Mouse (Mus musculus) right cerebral cortex, postnatal 4 days (tissue): ENCODE results near the gene Aipl1.
A peak's percentile ranks its signal among the peaks of the same experiment; 100 is the strongest.

ENCODE experiments used
- DNase-seq: peaks from one replicate; pipeline ENCODE4 v3.0.0-alpha.2; 2022

The Aipl1 gene

DNA sequence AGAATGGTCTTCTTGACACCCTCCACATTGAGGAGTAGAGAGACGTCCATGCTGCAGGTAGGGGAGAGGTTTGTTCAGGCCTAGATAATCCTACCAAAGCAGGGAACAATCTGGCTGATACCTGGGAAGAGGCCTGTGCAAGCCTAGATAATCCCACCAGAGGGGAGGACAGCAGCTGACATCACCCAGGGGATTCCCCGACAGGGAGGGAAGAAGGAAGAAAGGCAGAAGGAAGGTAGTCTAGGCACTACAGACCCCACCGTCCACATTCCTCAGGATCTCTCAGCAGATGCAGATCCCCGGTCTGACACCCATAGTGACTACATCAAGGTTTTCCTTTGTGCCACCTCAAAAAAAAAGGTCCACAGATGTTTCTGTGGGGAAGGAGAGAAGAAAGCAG is at the start of gene Aipl1:
Gene Aipl1, minus strand, starts transcription at position 101 of the 400 bp plus-strand sequence.
- no peak for DNase-seq

- peak; percentile 50 for DNase-seq
These were observed 49.1 kb upstream of the Aipl1 start for GRCm38 (mm10) chr11:72086251-72087046.

- no peak for DNase-seq
These were observed 47.0 kb upstream of the Aipl1 start for GRCm38 (mm10) chr11:72084337-72084736.

- DNase-seq, result no peak
These were observed 45.3 kb upstream of the Aipl1 start for GRCm38 (mm10) chr11:72082601-72083000.

GRCm38 (mm10) chr11:72080461-72080860 is 43.2 kb upstream of the Aipl1 start:
- no peak for DNase-seq

DNA sequence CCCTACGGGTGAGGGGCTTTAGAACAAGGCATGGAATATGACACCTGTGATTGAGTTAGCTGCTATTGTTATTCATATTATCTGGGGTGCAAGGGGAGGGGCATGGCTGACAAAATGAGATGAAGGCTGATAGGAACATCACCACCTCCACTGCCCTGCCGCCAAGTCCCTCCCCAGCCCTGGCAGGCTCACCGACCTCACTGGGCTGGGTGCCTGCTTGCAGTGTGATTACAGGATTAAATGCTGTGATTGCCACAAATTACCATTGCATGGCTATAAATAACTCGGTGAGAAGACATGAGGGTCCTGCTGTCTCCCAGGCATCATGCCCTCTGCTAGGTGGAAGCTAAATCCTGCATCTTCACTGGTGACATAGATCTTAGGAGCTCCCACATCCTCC is 41.3 kb upstream of the Aipl1 start:
- no peak for DNase-seq

- no peak for DNase-seq
These were observed 40.7 kb upstream of the Aipl1 start for GRCm38 (mm10) chr11:72078056-72078455.

GRCm38 (mm10) chr11:72074230-72074629 is 36.9 kb upstream of the Aipl1 start:
- no peak for DNase-seq

DNA sequence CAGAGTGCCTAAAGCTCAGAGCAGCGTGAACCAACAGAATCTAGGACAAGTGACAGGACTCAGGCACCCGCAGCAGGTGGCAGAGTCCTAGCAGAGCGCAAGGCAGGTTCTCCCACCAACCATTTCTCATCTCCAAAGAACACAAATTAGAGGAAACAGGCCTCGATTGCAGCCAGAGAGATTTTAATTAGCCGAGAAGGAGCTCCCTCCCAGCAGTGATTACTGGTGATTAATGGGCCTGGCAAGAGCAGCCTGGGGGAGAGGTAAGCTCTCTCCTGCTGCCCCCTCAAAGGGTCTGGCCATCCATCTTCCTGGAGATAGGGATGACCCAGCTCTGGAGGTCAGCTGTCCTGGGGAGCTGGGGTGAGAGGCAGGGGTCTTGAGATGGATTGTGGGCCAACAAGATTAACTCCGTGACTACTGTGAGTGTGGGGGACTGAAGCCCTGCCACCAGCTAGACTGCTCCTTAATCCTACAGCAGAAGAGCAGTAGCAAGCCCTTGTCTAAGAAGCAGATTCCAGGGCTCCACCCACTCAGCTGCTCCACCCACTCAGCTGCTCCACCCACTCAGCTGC is 35.1 kb upstream of the Aipl1 start:
- DNase-seq, result no peak

DNA sequence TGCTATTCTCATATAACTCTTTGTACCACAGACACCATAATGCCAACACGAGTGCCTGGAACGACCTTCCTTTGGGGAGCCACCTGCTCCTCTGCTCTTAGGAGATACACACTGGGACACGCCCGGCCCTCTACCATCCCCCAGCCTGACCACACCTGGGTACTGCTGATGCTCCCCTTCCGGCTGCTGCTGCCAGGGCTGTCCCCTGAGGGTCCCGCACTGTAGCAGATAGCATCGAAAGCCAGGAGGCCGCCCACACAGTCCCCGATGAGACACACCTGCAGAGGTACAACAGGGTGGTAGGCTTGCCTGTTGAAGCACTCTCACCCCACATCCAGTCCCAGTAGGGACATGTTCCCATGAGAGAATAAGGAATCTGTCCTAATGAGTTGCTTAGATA is 33.4 kb upstream of the Aipl1 start:
- DNase-seq, result no peak

- no peak for DNase-seq
These were observed 30.7 kb upstream of the Aipl1 start for GRCm38 (mm10) chr11:72068026-72068425.

DNA sequence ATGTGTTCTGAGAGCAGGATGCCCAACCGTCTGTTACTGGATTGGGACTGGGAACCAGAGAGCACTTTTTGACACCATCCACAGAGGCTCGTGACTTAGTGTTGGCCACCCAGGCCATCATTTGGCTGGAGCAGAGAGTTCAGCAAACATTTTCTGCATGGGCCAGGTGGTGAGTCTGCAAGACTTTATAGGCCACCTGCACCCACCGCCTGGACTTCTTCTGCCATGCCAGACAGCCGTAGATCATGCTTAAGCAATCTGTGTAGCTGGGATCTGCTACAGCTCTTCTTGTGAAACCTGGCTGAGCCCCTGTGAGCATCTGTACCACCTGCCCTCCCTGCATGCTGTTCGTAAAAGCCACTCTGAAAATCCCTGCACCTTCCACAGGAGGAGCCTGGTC is 30.0 kb upstream of the Aipl1 start:
- no peak for DNase-seq

GRCm38 (mm10) chr11:72066330-72066729 is 29.0 kb upstream of the Aipl1 start:
- no peak for DNase-seq

DNA sequence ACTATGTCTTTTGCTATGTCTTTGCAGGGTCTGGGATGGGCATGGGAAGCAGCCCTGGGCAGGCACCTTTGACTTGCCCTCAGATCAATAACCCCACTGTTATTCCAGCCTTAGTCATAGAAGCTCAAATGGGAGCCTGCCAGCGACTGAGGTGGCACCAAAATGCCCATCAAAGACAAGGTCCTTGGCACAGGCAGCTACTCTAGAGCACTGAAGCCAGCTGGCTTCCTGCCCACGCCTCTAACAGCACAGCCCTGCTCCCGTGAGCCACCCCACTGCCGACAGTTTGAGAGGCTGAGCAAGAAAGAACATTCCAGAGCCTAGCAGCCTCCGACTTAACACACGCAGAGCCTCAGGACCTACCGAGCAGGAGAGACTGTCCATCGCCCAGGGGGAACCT is 27.8 kb upstream of the Aipl1 start:
- peak; percentile 52 for DNase-seq

DNA sequence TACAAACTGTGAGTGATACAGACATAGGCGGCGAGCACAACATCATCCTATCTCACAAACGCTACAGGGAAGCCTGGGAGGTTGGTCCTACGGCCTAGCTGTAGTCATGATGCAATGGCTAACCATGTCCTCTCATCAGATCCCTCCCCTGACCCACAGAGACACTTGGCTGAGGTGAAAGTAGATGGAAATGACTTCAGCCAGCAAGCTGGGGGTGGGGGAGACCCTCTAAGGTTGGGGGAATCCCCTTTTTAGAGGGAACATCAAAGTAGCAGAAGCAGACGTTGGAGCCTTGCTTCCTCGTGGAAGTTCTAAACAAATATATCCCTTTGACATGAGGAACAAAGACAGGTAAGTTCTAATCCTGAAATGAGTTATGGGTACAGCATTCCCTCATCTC is 27.1 kb upstream of the Aipl1 start:
- no peak for DNase-seq

DNA sequence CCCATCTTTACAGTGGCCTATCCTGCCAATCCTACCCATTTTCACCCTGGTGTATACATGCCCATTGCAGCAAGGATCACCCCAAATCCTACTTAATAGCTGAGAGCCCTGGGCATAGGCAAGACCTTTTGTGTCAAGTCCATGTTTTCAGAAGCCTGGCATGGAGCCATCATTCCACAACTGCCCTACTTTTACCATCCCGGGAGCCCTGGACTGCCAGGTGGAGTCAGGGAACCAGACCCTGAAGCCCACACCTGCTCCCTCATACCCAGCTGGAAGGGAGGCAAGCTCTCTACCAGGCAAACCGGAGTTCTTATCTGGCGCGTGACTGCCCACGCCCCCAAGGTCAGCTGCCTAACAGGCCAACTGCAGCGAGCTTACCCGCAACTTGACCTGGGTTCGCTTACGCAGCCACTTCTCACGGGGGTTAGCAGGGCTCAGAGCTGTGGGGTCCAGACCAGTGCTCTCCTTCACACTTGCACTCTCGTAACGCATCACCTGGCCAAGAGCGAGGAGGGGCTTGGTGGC is 23.8 kb upstream of the Aipl1 start:
- no peak for DNase-seq

DNA sequence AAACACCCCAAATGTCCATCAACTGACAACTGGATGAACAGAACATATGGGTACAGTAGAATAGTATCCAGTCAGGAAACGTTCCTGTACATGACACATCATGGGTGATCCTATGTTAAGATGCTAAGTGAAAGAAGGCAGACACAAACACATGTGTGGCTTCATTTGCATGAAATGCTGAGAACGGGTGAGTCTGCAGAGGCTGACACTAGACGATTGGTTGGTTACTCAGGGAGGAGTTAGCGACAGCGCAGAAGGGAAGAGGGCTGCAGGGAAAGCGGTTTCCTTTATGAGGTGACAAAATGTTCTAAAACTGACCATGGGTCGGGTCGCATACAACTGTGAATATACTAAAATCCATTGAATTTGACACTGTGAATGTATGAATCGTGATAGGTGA is 23.1 kb upstream of the Aipl1 start:
- DNase-seq, result no peak

DNA sequence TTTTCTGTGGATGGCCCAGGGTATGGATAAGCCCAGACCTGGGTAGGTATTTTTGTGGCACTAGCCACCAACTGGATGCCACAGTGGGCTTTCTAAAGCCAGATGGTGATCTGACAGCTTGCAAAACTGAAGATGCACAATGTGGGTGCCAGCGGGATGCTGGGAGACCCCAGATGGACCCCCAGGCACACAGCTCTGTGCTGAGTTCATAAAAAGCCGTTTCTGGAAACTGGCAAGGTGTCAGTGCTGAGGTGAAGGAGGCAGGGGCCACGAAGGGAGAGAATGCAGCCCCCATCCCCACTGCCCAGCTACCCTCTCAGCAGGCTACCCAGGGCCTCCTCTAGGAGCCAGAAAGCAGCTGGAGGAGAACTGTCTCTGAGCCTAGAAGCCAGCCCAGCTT is 19.9 kb upstream of the Aipl1 start:
- no peak for DNase-seq

GRCm38 (mm10) chr11:72055176-72055575 is 17.9 kb upstream of the Aipl1 start:
- DNase-seq, result no peak

- peak; percentile 80 for DNase-seq
These were observed 15.3 kb upstream of the Aipl1 start for GRCm38 (mm10) chr11:72052636-72053035.

GRCm38 (mm10) chr11:72052221-72052620 is 14.9 kb upstream of the Aipl1 start:
- no peak for DNase-seq

- DNase-seq, result peak; percentile 63
These were observed 13.9 kb upstream of the Aipl1 start for GRCm38 (mm10) chr11:72050895-72051858.

DNA sequence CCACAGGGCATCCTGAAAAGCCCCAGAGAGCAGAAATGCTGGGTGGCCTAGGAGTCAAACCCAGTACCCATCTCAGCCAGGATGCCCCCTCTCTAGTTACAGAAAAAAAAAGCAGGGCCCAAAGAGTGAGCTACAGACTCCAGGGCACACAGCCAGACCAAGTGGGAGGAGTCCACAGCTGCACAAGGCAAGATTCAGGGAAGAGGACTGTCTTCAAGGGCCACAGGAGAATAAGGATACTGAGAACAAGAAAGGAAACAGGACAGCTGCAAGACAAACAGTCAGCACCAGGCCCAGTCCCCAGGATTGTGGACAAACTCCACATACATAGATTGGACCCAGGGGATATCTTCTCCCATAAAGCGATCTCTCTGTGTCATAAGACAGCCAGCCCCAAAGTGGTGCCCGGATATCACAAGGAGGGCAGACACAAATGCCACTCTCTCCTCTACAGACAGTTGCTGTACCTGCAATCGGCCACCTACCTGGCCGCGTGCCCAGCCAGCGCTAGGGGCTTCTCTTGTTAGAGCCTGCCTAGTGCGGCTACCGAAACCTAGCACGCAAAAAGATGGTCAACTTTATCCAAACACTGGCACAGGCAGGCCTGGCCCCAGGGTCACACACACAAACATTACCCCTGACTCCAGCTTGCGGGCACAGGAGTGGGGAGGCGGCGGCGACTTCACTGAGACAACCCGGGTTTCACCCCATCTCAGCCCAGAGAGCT is 13.0 kb upstream of the Aipl1 start:
- peak; percentile 51 for DNase-seq
